ENCODE assay signal across 13 mouse cellular contexts in genomic region chr3:86953819-86954218, GRCm38 (mm10). TPM values are rescaled to one million over a fixed set of nuclear protein-coding genes. Genes with fewer than 3 reads are reported as not detected.
A peak's percentile ranks its signal among the peaks of the same experiment; 100 is the strongest.
DNase-seq lines count a peak whose midpoint lies in the region; ATAC-seq and TF ChIP-seq lines count a peak whose summit lies in the region.
"Had no signal": no experiment of that assay in that cellular context is flagged by ENCODE, and none has a peak within 500 bp of the region (broad histone marks: within the 10 kb centered on the region; RNA-seq: fewer than 3 reads in every experiment).

No protein-coding gene starts in this region.

- WGBS in heart, adult 2 months, result 76% methylated on average over 4 of the region's 4 CpGs
- 80% methylated on average over 4 of the region's 4 CpGs for WGBS in liver, embryonic 14.5 days (ENCODE audit: insufficient replicate concordance)
- WGBS in liver, embryonic 11.5 days, result 88% methylated on average over 4 of the region's 4 CpGs
- WGBS in bone marrow, adult 2 months, result 79% methylated on average over 4 of the region's 4 CpGs

- no peak for TF ChIP-seq POLR2A in heart, adult 2 months (IDR thresholded peaks at IDR 0.05; ENCODE audit: insufficient read depth, low read depth, low read length)
- no peak for TF ChIP-seq POLR2A in bone marrow, adult 2 months (IDR thresholded peaks at IDR 0.05; ENCODE audit: borderline replicate concordance, control insufficient read depth, low read depth, low read length)

- no peaks in the 10 kb centered on the region for H3K36me3 ChIP-seq in heart, adult 2 months (ENCODE audit: control insufficient read depth, insufficient read depth, low read length)
- no peaks in the 10 kb centered on the region for H3K36me3 ChIP-seq in liver, embryonic 14.5 days (replicated peaks; ENCODE audit: control insufficient read depth, insufficient read depth, low read depth)
- peaks cover 2% of the 10 kb centered on the region; the same call in 1 of the 2 replicates for H3K36me3 ChIP-seq in liver, embryonic 11.5 days (ENCODE audit: control insufficient read depth, insufficient read depth, low read length)
- H3K36me3 ChIP-seq in E14TG2a.4 (ENCODE audit: insufficient read depth, low read length), result no peaks in the 10 kb centered on the region
- H3K36me3 ChIP-seq: limb, embryonic 13.5 days had no signal

- no peak overlapping the region for H3K27ac ChIP-seq in heart, adult 2 months
- no peak overlapping the region for H3K27ac ChIP-seq in liver, embryonic 14.5 days
- H3K27ac ChIP-seq in liver, embryonic 11.5 days (ENCODE audit: low read depth, low read length), result no peak overlapping the region
- H3K27ac ChIP-seq in bone marrow, adult 2 months (ENCODE audit: control insufficient read depth, insufficient read depth, low read depth, low read length, poor library complexity), result no peak overlapping the region
- H3K27ac ChIP-seq: hindbrain, embryonic 14.5 days; limb, embryonic 13.5 days had no signal

- ATAC-seq in liver, embryonic 14.5 days (ENCODE audit: insufficient read depth), result no peak
- ATAC-seq in liver, embryonic 11.5 days (replicated peaks; ENCODE audit: low FRiP score), result no peak

- H3K4me1 ChIP-seq in heart, adult 2 months (ENCODE audit: control insufficient read depth, insufficient read depth, low read length), result no peaks in the 10 kb centered on the region
- no peaks in the 10 kb centered on the region for H3K4me1 ChIP-seq in liver, embryonic 14.5 days (replicated peaks; ENCODE audit: control insufficient read depth in 2 of 2, insufficient read depth in 2 of 2, low read length in 1 of 2)
- no peaks in the 10 kb centered on the region for H3K4me1 ChIP-seq in liver, embryonic 11.5 days (replicated peaks; ENCODE audit: control insufficient read depth, insufficient read depth, low read length)
- H3K4me1 ChIP-seq in E14TG2a.4 (replicated peaks; ENCODE audit: low read depth, low read length), result peaks cover 32% of the 10 kb centered on the region
- no peaks in the 10 kb centered on the region for H3K4me1 ChIP-seq in bone marrow, adult 2 months (ENCODE audit: control insufficient read depth, insufficient read depth, low read length)
- H3K4me1 ChIP-seq: limb, embryonic 13.5 days had no signal

- H3K79me2 ChIP-seq in heart, adult 2 months (replicated peaks; ENCODE audit: control insufficient read depth, insufficient read depth, low read length), result no peaks in the 10 kb centered on the region

- no peaks in the 10 kb centered on the region; the same call in none of the 2 replicates for H3K9me3 ChIP-seq in liver, embryonic 14.5 days (ENCODE audit: control insufficient read depth, low read length)
- H3K9me3 ChIP-seq in liver, embryonic 11.5 days (ENCODE audit: control insufficient read depth, low read length), result peaks cover 3% of the 10 kb centered on the region; the same call in 1 of the 2 replicates
- peaks cover 9% of the 10 kb centered on the region for H3K9me3 ChIP-seq in E14TG2a.4 (ENCODE audit: low read length)

- H3K27me3 ChIP-seq in heart, adult 2 months (ENCODE audit: control insufficient read depth, insufficient read depth, low read length), result no peaks in the 10 kb centered on the region
- no peaks in the 10 kb centered on the region for H3K27me3 ChIP-seq in liver, embryonic 14.5 days (ENCODE audit: control insufficient read depth, insufficient read depth, low read length)
- H3K27me3 ChIP-seq in liver, embryonic 11.5 days (replicated peaks; ENCODE audit: control insufficient read depth, insufficient read depth, low read length), result no peaks in the 10 kb centered on the region
- H3K27me3 ChIP-seq in E14TG2a.4 (ENCODE audit: insufficient read depth, low read length), result no peaks in the 10 kb centered on the region
- H3K27me3 ChIP-seq: limb, embryonic 13.5 days had no signal

- H3K9ac ChIP-seq in heart, adult 2 months (ENCODE audit: low read depth, low read length), result no peak overlapping the region
- H3K9ac ChIP-seq in liver, embryonic 14.5 days (replicated peaks), result no peak overlapping the region
- H3K9ac ChIP-seq in liver, embryonic 11.5 days (ENCODE audit: low read depth, low read length), result no peak overlapping the region
- H3K9ac ChIP-seq: hindbrain, embryonic 14.5 days; limb, embryonic 13.5 days had no signal

- H3K4me2 ChIP-seq in liver, embryonic 14.5 days (ENCODE audit: low read depth), result no peak overlapping the region
- no peak overlapping the region for H3K4me2 ChIP-seq in liver, embryonic 11.5 days
- H3K4me2 ChIP-seq: hindbrain, embryonic 14.5 days; limb, embryonic 13.5 days had no signal

- H3K4me3 ChIP-seq in heart, adult 2 months, result no peak overlapping the region
- no peak overlapping the region for H3K4me3 ChIP-seq in liver, embryonic 14.5 days (ENCODE audit: insufficient read depth in 1 of 2, low read depth in 2 of 2, low read length in 2 of 2)
- H3K4me3 ChIP-seq in liver, embryonic 11.5 days (ENCODE audit: low read depth, low read length), result no peak overlapping the region
- no peak overlapping the region for H3K4me3 ChIP-seq in E14TG2a.4 (replicated peaks; ENCODE audit: low read length)
- H3K4me3 ChIP-seq in bone marrow, adult 2 months (replicated peaks; ENCODE audit: control insufficient read depth, low read depth, low read length), result no peak overlapping the region
- H3K4me3 ChIP-seq: limb, embryonic 13.5 days had no signal

- DNase-seq in heart, adult 2 months, result no peak
- DNase-seq in heart, adult 11 months, result no peak
- DNase-seq in liver, embryonic 14.5 days (ENCODE audit: low read depth in 3 of 3, low spot score in 3 of 3), result no peak
- no peak for DNase-seq in liver, embryonic 11.5 days (ENCODE audit: low spot score)
- no peak for DNase-seq in embryo, embryonic 11 days
- DNase-seq: cerebellum, adult 11 months; kidney, adult 18-20 months; retina, postnatal 1 day; thymus, postnatal 25 days had no signal

- intact Hi-C loops in heart, adult 2 months (cut with DNase I), result no loop called here

- peak; percentile 26 for TF ChIP-seq CTCF in heart, adult 2 months (IDR thresholded peaks at IDR 0.05)
- peak; percentile 54 for TF ChIP-seq CTCF in liver, embryonic 14.5 days (IDR thresholded peaks at IDR 0.05; ENCODE audit: low read depth)
- peak; percentile 53 for TF ChIP-seq CTCF in E14TG2a.4 (conservative IDR thresholded peaks at IDR 0.05; ENCODE audit: low read length)
- peak; percentile 22; the same call in 1 of the 2 replicates for TF ChIP-seq CTCF in bone marrow, adult 2 months (IDR thresholded peaks at IDR 0.05; ENCODE audit: control insufficient read depth, insufficient read depth, low read length)

- no peak for TF ChIP-seq EP300 in heart, adult 2 months (IDR thresholded peaks at IDR 0.05; ENCODE audit: insufficient read depth, low read depth, low read length)
- no peak for TF ChIP-seq EP300 in liver, embryonic 14.5 days (IDR thresholded peaks at IDR 0.05; ENCODE audit: low read depth)

RNA-seq across cellular contexts. Expression of gene Dclk2, which starts 33.2 kb away (rescaled TPM):
- 1 to 10 TPM; 1.1 to 1.5 TPM for total RNA-seq in heart, adult 2 months (2021)
- 2.6 TPM in 2 replicates for polyA plus RNA-seq in heart, adult 2 months (2012; rRNA removed)
- 8.2 and 8.7 TPM in 2 replicates for polyA plus RNA-seq in liver, embryonic 14.5 days (2012; rRNA removed)
- polyA plus RNA-seq in liver, embryonic 14.5 days (2014; fragmentation: Nextera tagmentation; extraction: Ambion mirVana), result 12.5 and 12.8 TPM in 2 replicates
- polyA plus RNA-seq in liver, embryonic 11.5 days (2014; fragmentation: Nextera tagmentation; extraction: Ambion mirVana), result 6.6 and 9.3 TPM in 2 replicates
- 12.6 and 16.4 TPM in 2 replicates for polyA plus RNA-seq in bone marrow, adult 2 months (2011; ENCODE audit: insufficient read depth, insufficient read length, low replicate concordance, missing spikeins)

RNA-seq across cellular contexts. Expression of gene Cd1d1, which starts 45.4 kb away (rescaled TPM):
- total RNA-seq in heart, adult 2 months (2021), result 1 to 10 TPM; 2.3 to 3.7 TPM
- polyA plus RNA-seq in heart, adult 2 months (2012; rRNA removed), result 6.8 and 12.5 TPM in 2 replicates
- 4.0 and 4.2 TPM in 2 replicates for polyA plus RNA-seq in liver, embryonic 14.5 days (2012; rRNA removed)
- 2.5 and 3.4 TPM in 2 replicates for polyA plus RNA-seq in liver, embryonic 14.5 days (2014; fragmentation: Nextera tagmentation; extraction: Ambion mirVana)
- polyA plus RNA-seq in liver, embryonic 11.5 days (2014; fragmentation: Nextera tagmentation; extraction: Ambion mirVana), result 14.5 and 15.7 TPM in 2 replicates
- polyA plus RNA-seq in bone marrow, adult 2 months (2011; ENCODE audit: insufficient read depth, insufficient read length, low replicate concordance, missing spikeins), result 7.8 and 25.0 TPM in 2 replicates
